Mouse (Mus musculus) liver, embryonic 13.5 days (tissue): ENCODE data around the gene Rbm4b. TPM values are rescaled to one million over a fixed set of nuclear protein-coding genes. Genes with fewer than 3 reads are reported as not detected.
A peak's percentile ranks its signal among the peaks of the same experiment; 100 is the strongest.

Source experiments
- ATAC-seq: fragments of 200-750 bp; cut with Nextera tagmentation; 2 replicates; pipeline ENCODE4 v1.8.0; 2017; ENCODE audit warnings: low read depth, mild to moderate bottlenecking, moderate number of reproducible peaks, moderate library complexity
- DNase-seq: peaks from one replicate; pipeline ENCODE4 v3.0.0; 2022
- H3K27ac ChIP-seq: fragments of 300-500 bp; sonication (generic); 2 replicates; pipeline ENCODE4 v1.5.1; 2015; ENCODE audit warnings: moderate library complexity, mild to moderate bottlenecking, inconsistent platforms
- H3K27me3 ChIP-seq: fragments of 300-500 bp; sonication (generic); 2 replicates; pipeline ENCODE4 v1.6.1; 2015; ENCODE audit warnings: mild to moderate bottlenecking, inconsistent platforms
- H3K36me3 ChIP-seq: fragments of 300-500 bp; sonication (generic); 2 replicates; pipeline ENCODE4 v1.6.1; 2015; ENCODE audit warnings: mild to moderate bottlenecking, inconsistent platforms
- H3K4me1 ChIP-seq: fragments of 300-500 bp; sonication (generic); replicated peaks from 2 replicates; pipeline ENCODE4 v1.6.1; 2015; ENCODE audit warnings: inconsistent platforms
- H3K4me2 ChIP-seq: fragments of 300-500 bp; sonication (generic); 2 replicates; pipeline ENCODE4 v1.6.1; 2015; ENCODE audit warnings: inconsistent platforms, mild to moderate bottlenecking, moderate library complexity
- H3K4me3 ChIP-seq: fragments of 300-500 bp; sonication (generic); replicated peaks from 2 replicates; pipeline ENCODE4 v1.5.1; 2015; ENCODE audit warnings: mild to moderate bottlenecking, inconsistent platforms
- H3K9ac ChIP-seq: fragments of 300-500 bp; sonication (generic); 2 replicates; pipeline ENCODE4 v1.6.1; 2015; ENCODE audit warnings: mild to moderate bottlenecking, inconsistent platforms
- H3K9me3 ChIP-seq: fragments of 300-500 bp; sonication (generic); replicated peaks from 2 replicates; pipeline ENCODE4 v1.6.1; 2016; ENCODE audit warnings: inconsistent platforms
- WGBS: fragments of 180-500 bp; shearing (Covaris S2); methylation state at CpG from one replicate; pipeline ENCODE4 v1.1.7; 2015; ENCODE audit not compliant: insufficient replicate concordance; 5-methylcytosine and 5-hydroxymethylcytosine counted together
- polyA plus RNA-seq: library from polyadenylated mRNA; unstranded; fragments of >200 nt; fragmentation: Nextera tagmentation; extraction: Ambion mirVana; gene quantifications from 2 replicates; pipeline ENCODE4 v1.2.1, GENCODE M21; 2015

Gene Rbm4b
- polyA plus RNA-seq: 14.6 and 17.5 TPM in 2 replicates

DNA sequence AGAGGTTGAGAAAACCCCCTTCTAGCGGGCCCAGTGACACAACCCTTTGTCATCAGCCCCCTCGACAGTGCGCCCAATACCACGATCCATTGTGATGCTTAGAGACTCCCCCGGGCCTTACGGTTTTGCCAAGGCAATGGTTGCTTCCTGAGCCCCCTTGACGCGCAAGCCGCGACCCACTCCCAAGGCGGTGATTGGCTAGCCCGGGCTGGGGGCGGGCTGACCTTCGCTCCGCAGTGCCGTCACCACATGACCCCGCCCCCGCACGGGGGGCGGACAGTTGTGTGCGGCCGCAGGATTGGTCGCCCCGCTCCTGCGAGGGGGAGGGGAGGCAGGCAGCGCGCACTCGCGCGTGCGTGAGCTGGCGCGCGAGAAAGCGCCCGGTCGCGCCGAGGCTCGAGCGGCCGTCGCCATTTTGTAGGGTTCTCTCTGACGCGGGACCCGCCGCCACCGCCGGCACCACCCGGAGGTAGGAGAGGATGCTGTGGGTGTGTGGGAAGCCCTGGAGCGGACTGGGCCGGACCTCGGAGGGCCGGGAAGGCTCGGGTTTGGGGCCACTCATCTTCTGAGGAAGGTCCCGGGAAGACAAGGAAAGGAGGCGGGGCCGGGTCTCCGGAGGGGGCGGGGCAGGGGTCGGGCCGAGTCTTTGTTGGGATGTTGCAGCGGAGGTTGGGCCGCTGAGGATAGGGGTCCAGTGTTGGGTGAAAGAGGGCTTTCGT, at the start of gene Rbm4b:
Gene Rbm4b, plus strand, starts transcription at position 305 of the 719 bp plus-strand sequence.
- Histone ChIP-seq H3K9me3 (no peaks in the 10 kb centered on the region), H3K9ac (peak within 1 kb of the TSS; percentile 82), H3K4me3 (peak within 1 kb of the TSS; percentile 80), H3K27ac (peak within 1 kb of the TSS; percentile 84), H3K4me1 (peaks cover 25% of the 10 kb centered on the region), H3K4me2 (peak within 1 kb of the TSS; percentile 83), H3K27me3 (no peaks in the 10 kb centered on the region), H3K36me3 (peaks cover 11% of the 10 kb centered on the region)
- DNase-seq (peak; percentile 90), ATAC-seq (peak; percentile 93)
- WGBS: under 1% methylated on average over 65 of the region's 65 CpGs

DNA sequence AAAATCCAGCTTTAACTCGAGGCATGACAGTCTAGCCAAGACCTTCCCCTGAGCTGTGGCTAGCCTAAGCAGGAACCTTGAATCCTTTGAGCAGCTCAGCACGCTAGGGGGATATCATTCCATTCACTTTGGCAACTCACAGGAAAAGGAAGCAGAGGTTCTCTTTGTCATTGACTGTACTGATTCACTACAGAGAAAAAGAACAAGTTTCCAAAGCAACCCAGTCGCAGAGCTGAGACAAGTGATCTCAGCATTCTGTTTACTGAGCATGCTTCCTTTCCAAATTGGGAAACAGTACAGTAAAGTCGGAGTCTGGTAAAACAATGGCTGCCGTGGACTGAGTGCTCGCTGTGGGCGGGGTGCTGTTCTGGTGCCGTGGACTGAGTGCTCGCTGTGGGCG, 47.5 kb upstream of the Rbm4b start:
- no peaks in the 10 kb centered on the region for H3K36me3 ChIP-seq
- no peak overlapping the region for H3K27ac ChIP-seq
- no peak overlapping the region for H3K9ac ChIP-seq
- peaks cover 10% of the 10 kb centered on the region for H3K4me1 ChIP-seq
- H3K4me3 ChIP-seq: no peak overlapping the region
- DNase-seq (no peak), ATAC-seq (no peak)
- 54% methylated on average over 10 of the region's 10 CpGs for WGBS
- H3K4me2 ChIP-seq: no peak overlapping the region
- no peaks in the 10 kb centered on the region for H3K9me3 ChIP-seq
- H3K27me3 ChIP-seq: peaks cover 67% of the 10 kb centered on the region

DNA sequence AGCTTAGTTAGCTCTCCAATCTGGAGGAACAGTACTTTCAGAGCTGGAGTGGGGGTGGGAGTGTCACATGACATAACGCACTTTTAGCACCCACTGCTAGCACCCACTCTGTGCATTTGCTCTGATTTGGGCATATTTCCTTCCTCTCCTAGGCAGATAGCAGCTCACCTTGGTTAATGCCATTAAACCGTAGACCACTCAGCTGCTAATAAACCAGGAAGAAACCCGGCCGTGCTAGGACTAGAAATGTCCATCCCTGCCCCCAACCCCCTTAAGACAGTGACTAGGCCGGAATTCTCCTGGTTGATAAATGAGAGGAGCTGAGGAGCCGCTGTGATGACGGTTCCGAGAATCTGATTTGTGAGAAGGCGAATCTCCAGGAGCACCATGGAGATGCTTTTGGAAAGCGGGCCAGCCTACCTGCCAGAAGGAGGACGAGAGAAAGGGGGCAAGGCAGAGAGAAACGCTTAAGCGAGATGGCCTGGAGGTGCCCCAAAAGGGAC, 45.1 kb upstream of the Rbm4b start, which contains the start of gene Sptbn2:
Gene Sptbn2, plus strand, starts transcription at position 70 of the 503 bp plus-strand sequence.
- DNase-seq (no peak), ATAC-seq (no peak)
- Histone ChIP-seq H3K36me3 (no peaks in the 10 kb centered on the region), H3K4me2 (peak within 1 kb of the TSS; percentile 64), H3K9ac (no peak within 1 kb of the TSS), H3K27me3 (peaks cover 78% of the 10 kb centered on the region), H3K9me3 (no peaks in the 10 kb centered on the region), H3K27ac (no peak within 1 kb of the TSS), H3K4me1 (peaks cover 10% of the 10 kb centered on the region), H3K4me3 (peak within 1 kb of the TSS; percentile 45)
- WGBS: 15% methylated on average over 13 of the region's 13 CpGs

DNA sequence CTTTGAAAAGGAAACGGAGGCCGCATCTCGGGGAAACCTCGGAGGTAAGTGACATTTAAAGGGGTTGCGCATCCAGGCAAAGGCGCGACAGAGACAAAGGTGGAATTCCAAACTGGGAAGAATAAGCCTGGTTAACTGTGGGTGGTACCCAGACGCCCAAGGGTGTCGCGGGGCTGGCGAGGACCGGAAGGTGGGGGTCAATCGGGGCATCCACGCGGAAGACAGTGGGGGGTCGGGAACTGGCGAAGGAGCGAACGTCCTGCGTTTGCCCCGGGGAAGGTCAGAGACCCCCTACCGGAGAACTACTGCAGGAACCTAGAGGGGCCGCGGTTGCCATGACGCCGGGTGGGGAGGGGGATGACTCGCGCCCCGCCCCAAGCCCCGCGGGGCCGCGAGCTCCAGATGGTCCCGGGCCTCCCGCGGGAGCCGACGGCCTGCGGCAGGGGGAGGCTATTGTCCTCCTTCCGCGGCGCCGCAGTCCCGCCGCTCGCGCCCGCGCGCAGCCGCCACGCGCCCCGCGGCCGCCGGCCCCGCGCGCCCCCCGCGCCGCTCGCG, 44.6 kb upstream of the Rbm4b start:
- H3K4me1 ChIP-seq: peaks cover 10% of the 10 kb centered on the region
- peaks cover 77% of the 10 kb centered on the region for H3K27me3 ChIP-seq
- no peaks in the 10 kb centered on the region for H3K9me3 ChIP-seq
- WGBS: 2% methylated on average over 40 of the region's 65 CpGs
- H3K36me3 ChIP-seq: no peaks in the 10 kb centered on the region
- DNase-seq (no peak), ATAC-seq (no peak)
- no peak overlapping the region for H3K9ac ChIP-seq
- H3K4me3 ChIP-seq: peak overlapping the region; percentile 45
- no peak overlapping the region for H3K27ac ChIP-seq
- H3K4me2 ChIP-seq: peak overlapping the region; percentile 64

DNA sequence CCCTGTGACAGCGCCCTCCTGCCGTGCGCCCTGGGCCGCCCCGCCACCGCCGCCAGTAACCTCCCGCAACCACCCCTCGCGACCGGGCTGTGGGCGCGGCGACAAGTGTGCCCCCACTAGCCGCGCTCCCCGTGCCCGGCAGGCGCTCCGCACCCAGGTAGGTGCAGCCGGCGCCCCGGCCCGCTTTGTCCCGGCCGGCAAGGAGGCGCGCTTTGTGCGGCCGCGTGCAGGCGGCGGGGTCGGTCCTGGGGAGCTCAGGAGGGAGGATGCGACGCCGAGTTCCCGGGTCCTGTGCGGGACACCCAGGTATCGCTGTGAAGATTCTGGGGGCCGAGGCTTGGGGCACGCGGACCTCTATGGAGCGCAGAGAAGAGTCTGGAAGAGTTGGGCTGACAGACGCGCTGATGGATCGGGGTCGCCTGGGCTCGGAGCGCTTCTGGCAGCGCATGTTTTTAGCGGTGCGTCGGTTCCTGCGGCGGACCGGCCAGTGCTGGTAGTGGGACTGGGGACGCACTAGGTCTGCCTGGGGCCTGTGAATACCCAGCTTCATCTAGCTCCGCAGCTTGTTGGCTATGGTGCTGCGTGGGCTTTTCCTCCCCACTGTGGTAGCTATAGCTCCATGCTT, 44.0 kb upstream of the Rbm4b start:
- no peaks in the 10 kb centered on the region for H3K9me3 ChIP-seq
- peak overlapping the region; percentile 45 for H3K4me3 ChIP-seq
- DNase-seq: no peak
- H3K36me3 ChIP-seq: no peaks in the 10 kb centered on the region
- peak overlapping the region; percentile 64 for H3K4me2 ChIP-seq
- 1% methylated on average over 54 of the region's 60 CpGs for WGBS
- peaks cover 10% of the 10 kb centered on the region for H3K4me1 ChIP-seq
- ATAC-seq: no peak
- peaks cover 72% of the 10 kb centered on the region for H3K27me3 ChIP-seq
- H3K27ac ChIP-seq: no peak overlapping the region
- H3K9ac ChIP-seq: no peak overlapping the region

DNA sequence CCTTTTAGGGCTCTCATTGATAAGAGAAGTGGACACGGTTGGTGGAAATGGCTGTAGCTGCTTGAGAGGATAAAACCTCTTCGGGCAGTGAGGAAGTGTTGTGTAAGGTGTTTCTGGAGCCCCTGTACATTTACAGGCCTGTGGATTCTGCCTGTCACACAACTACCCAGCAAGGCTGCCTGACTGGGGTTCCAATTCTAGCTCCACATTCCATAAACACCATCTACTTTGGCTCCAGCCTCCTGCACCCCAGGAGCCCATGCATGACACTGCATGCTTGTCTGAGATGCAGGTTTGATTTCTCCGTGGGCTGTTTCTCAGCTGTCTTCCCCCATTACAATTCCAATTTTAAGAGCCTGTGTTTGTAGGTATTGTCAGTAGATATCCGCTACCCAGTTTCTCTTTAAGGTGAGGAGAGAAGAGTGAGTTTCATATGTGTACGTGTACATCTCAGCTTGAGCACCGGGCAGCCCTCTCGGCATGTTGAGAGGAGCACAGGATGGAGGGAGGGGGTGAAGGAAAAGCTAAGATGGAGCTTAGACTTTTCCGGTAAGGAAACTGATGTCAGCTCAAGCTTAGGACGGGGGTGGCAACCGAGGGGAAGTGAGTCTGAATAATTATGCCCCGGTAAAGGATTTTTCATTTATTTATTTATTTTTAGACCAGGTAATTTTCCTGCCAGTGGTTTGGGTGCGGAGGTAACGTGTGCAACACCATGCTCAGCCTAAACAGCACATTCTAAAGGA, 43.3 kb upstream of the Rbm4b start:
- peaks cover 70% of the 10 kb centered on the region for H3K27me3 ChIP-seq
- DNase-seq (no peak), ATAC-seq (no peak)
- 30% methylated on average over 13 of the region's 13 CpGs for WGBS
- H3K36me3 ChIP-seq: no peaks in the 10 kb centered on the region
- H3K27ac ChIP-seq: no peak overlapping the region
- peak overlapping the region; percentile 64; the same call in 1 of the 2 replicates for H3K4me2 ChIP-seq
- H3K4me3 ChIP-seq: peak overlapping the region; percentile 45
- no peak overlapping the region for H3K9ac ChIP-seq
- H3K9me3 ChIP-seq: no peaks in the 10 kb centered on the region
- H3K4me1 ChIP-seq: peaks cover 10% of the 10 kb centered on the region

DNA sequence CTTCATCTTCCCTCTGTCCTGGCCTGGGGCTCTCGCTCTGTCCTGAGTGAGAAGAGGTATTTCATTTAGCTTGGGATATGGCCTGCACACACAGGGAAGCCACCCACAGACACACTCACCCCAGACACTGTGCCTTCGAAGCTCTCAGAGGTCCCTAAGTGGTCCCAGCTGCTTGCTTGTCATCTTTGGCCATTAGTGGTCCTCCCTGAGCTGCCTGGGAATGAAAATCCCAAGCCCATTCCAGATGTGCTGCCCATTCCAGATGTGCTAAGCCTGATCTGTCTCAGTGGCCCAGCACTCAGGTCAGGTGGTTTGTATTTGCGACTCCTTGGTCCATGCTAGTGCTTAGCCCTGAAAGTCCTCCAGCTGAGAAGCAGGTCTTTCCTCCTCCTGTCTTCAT, 42.4 kb upstream of the Rbm4b start:
- no peak for DNase-seq
- WGBS: 48% methylated on average over 3 of the region's 3 CpGs
- no peak overlapping the region for H3K4me2 ChIP-seq

DNA sequence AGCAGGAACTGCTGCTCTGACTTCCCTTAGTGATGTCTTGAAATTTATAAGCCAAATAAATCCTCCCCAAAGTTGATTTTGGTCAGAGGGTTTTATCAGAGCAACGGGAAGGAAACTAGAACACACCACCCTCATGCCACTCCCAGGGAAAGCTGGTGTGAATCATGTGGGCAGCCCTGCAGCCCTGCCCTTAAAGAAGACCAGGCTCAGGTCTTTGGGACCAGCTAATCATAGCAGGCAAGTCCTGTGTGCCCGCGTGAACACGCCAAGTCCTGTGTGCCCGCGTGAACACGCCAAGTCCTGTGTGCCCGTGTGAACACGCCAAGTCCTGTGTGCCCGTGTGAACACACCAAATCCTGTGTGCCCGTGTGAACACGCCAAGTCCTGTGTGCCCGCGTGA, 39.5 kb upstream of the Rbm4b start:
- no peak overlapping the region for H3K4me3 ChIP-seq
- H3K4me2 ChIP-seq: no peak overlapping the region
- H3K36me3 ChIP-seq: no peaks in the 10 kb centered on the region
- DNase-seq: no peak
- peaks cover 17% of the 10 kb centered on the region for H3K4me1 ChIP-seq
- WGBS: 85% methylated on average over 14 of the region's 14 CpGs
- no peak for ATAC-seq
- H3K9me3 ChIP-seq: no peaks in the 10 kb centered on the region
- H3K27ac ChIP-seq: no peak overlapping the region
- no peak overlapping the region for H3K9ac ChIP-seq
- peaks cover 52% of the 10 kb centered on the region for H3K27me3 ChIP-seq

More for the DNA sequence above, 42.4 kb upstream of the Rbm4b start:
- no peak for ATAC-seq
- Histone ChIP-seq H3K36me3 (no peaks in the 10 kb centered on the region), H3K27me3 (peaks cover 66% of the 10 kb centered on the region), H3K4me3 (no peak overlapping the region), H3K4me1 (peaks cover 17% of the 10 kb centered on the region), H3K9ac (no peak overlapping the region), H3K9me3 (no peaks in the 10 kb centered on the region), H3K27ac (no peak overlapping the region)

DNA sequence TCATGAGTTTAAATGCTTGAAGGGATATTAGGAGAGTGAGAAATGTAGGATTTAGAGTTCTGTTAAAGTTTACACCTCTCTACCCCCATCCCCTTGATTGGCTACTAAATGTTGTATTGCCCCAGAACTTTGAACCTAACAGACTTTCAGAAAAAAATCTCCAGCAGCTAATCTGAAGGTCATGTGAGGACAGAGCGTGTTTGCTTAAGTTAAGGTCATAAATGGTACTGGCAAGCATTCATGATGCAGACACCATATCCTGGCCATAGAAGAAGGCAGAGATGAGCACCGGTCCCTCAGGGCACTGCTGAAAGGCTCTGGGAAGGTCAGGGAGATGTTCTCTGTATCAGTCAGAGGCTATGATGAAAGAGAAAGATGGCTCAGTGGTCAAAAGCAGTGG, 39.0 kb upstream of the Rbm4b start:
- Histone ChIP-seq H3K4me2 (no peak overlapping the region), H3K4me1 (peaks cover 15% of the 10 kb centered on the region), H3K27ac (no peak overlapping the region), H3K36me3 (no peaks in the 10 kb centered on the region), H3K9ac (no peak overlapping the region), H3K9me3 (no peaks in the 10 kb centered on the region), H3K27me3 (peaks cover 47% of the 10 kb centered on the region), H3K4me3 (no peak overlapping the region)
- DNase-seq (no peak), ATAC-seq (no peak)
- WGBS: 78% methylated on average over 2 of the region's 2 CpGs

DNA sequence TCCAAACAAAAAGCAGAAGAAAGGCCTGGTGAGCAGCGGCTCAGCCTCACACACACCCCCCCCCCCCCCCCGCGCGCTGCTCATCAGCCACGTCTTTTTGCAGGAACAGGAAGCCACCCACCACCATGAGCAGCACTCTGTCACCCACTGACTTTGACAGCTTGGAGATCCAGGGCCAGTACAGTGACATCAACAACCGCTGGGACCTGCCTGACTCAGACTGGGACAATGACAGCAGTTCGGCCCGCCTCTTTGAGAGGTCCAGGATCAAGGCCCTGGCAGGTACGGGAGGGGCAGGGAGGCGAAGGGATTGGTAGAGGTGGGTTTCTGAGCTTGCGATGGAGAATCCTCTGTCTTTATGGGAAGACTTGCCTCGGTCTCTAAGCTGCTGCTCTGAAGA, 37.6 kb upstream of the Rbm4b start:
- Histone ChIP-seq H3K4me3 (no peak overlapping the region), H3K36me3 (no peaks in the 10 kb centered on the region), H3K27me3 (peaks cover 35% of the 10 kb centered on the region), H3K27ac (no peak overlapping the region), H3K9ac (no peak overlapping the region), H3K9me3 (no peaks in the 10 kb centered on the region), H3K4me2 (no peak overlapping the region), H3K4me1 (peaks cover 11% of the 10 kb centered on the region; the same call in 1 of the 2 replicates)
- 17% methylated on average over 8 of the region's 12 CpGs for WGBS
- DNase-seq: no peak
- ATAC-seq: no peak

DNA sequence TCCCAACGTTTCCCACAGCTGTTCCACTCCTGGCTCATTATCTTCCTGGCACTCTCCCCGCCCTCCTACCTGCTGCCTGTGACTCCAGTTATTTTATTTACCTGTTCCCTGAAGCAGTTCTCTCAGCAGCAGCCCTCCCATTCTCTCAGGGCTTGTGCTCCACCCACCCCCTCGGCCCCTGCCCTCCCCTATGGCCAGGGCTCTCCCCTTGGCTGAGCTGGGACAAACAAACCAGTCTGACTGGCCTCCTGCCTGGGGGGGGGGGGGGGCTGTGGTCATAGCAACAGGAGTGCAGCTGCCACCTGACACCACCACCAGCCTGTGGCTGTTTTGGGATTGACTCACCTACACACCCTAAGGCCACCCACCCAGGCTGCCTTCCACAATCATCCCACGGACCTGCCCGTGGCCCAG, 36.9 kb upstream of the Rbm4b start:
- peaks cover 29% of the 10 kb centered on the region for H3K27me3 ChIP-seq
- H3K9ac ChIP-seq: no peak overlapping the region
- no peaks in the 10 kb centered on the region for H3K36me3 ChIP-seq
- H3K4me1 ChIP-seq: peaks cover 11% of the 10 kb centered on the region; the same call in 1 of the 2 replicates
- no peak overlapping the region for H3K27ac ChIP-seq
- H3K4me2 ChIP-seq: no peak overlapping the region
- no peak for DNase-seq
- H3K9me3 ChIP-seq: no peaks in the 10 kb centered on the region
- WGBS: 38% methylated on average over 5 of the region's 5 CpGs
- H3K4me3 ChIP-seq: no peak overlapping the region
- no peak for ATAC-seq
